Mouse (Mus musculus): ENCODE results near the gene Rtl6.

- TF ChIP-seq EP300 (optimal IDR thresholded peaks at IDR 0.05) (no peak), CTCF (IDR thresholded peaks at IDR 0.05; ENCODE audit: low read depth) (no peak)
Measured at GRCm38 (mm10) chr15:84537117-84537516, 20.5 kb downstream of the Rtl6 start.

Measured in stomach, postnatal 0 days (tissue).